Mouse (Mus musculus) small intestine, adult 2 months (tissue): ENCODE measurements at regions not wholly inside any gene's neighbourhood (a gene's known extent, or its start where the extent isn't known, plus 50 kb on each side); places are given as distances from the start of the nearest gene placed in this dataset.

Experiments
- CTCF ChIP-seq: fragments of 200-500 bp; IDR thresholded peaks from 2 replicates; pipeline ENCODE4 v1.5.1; 2012; ENCODE audit warnings: low read depth, mild to moderate bottlenecking, control low read depth, inconsistent platforms, low read length, moderate library complexity, mixed read lengths; ENCODE audit not compliant: insufficient replicate concordance, insufficient read length; ENCODE audit errors: extremely low read depth
- POLR2A ChIP-seq: fragments of 200-500 bp; IDR thresholded peaks from 2 replicates; pipeline ENCODE4 v1.6.1; 2012; ENCODE audit warnings: low read depth, mild to moderate bottlenecking, control low read depth, inconsistent platforms, low read length, moderate library complexity

DNA sequence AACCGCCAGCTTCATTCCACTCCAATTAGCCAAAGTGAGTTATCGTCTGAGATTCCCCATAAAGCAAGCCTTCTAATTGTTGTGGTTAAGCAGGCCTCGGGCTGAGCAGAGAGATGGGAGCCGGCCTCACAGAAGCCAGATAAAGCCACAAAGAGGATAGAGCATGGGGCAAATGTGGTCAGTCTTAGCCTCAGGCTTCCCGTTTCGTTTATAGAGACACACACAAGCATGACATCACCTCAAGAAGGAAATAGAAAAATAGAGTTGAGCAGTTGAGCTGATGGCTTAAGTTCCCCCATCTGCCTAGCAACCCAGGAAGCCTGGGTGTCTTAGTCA, 125.5 kb downstream of the Ets2 start:
- TF ChIP-seq CTCF: no peak
- TF ChIP-seq POLR2A: no peak
